Mouse (Mus musculus) lung, embryonic 14.5 days (tissue): ENCODE measurements around the gene Ssbp2. TPM values are rescaled to one million over a fixed set of nuclear protein-coding genes. Genes with fewer than 3 reads are reported as not detected.

ENCODE experiments used
- ATAC-seq: fragments of 200-750 bp; cut with Nextera tagmentation; 2 replicates; pipeline ENCODE4 v1.8.0; 2017; ENCODE audit warnings: mild to moderate bottlenecking, moderate TSS enrichment, moderate library complexity; ENCODE audit not compliant: insufficient read depth
- DNase-seq: peaks from one replicate; pipeline ENCODE4 v3.0.0-alpha.2; 2015
- H3K27ac ChIP-seq: fragments of 300-500 bp; sonication (generic); 2 replicates; pipeline ENCODE4 v1.5.1; 2014; ENCODE audit warnings: low read depth, mild to moderate bottlenecking, moderate library complexity
- H3K27me3 ChIP-seq: fragments of 300-500 bp; sonication (generic); 2 replicates; pipeline ENCODE4 v1.6.1; 2014; ENCODE audit warnings: low read length, control low read depth; ENCODE audit not compliant: insufficient read depth
- H3K36me3 ChIP-seq: fragments of 300-500 bp; sonication (generic); 2 replicates; pipeline ENCODE4 v1.6.1; 2014; ENCODE audit warnings: control low read depth; ENCODE audit not compliant: insufficient read depth
- H3K4me1 ChIP-seq: fragments of 300-500 bp; sonication (generic); 2 replicates; pipeline ENCODE4 v1.6.1; 2014; ENCODE audit warnings: antibody characterized with exemption, control low read depth; ENCODE audit not compliant: insufficient read depth
- H3K4me2 ChIP-seq: fragments of 300-500 bp; sonication (generic); 2 replicates; pipeline ENCODE4 v1.6.1; 2014; ENCODE audit warnings: mild to moderate bottlenecking
- H3K4me3 ChIP-seq: fragments of 300-500 bp; sonication (generic); 2 replicates; pipeline ENCODE4 v1.5.1; 2014; ENCODE audit warnings: low read depth, low read length
- H3K9ac ChIP-seq: fragments of 300-500 bp; sonication (generic); 2 replicates; pipeline ENCODE4 v1.6.1; 2014
- H3K9me3 ChIP-seq: fragments of 300-500 bp; sonication (generic); 2 replicates; pipeline ENCODE4 v1.6.1; 2016; ENCODE audit warnings: low read depth, low read length, control low read depth
- CTCF ChIP-seq: IDR thresholded peaks from 2 replicates; pipeline ENCODE4 v1.5.1; 2016; ENCODE audit warnings: antibody characterized with exemption, low read depth
- whole genome bisulfite sequencing: fragments of 180-500 bp; shearing (Covaris S2); extraction: QIAGEN DNeasy Blood & Tissue Kit; methylation state at CpG from one replicate; pipeline ENCODE4 v1.1.7; 2014; 5-methylcytosine and 5-hydroxymethylcytosine counted together
- polyA plus RNA-seq: library from polyadenylated mRNA; unstranded; fragments of >200 nt; fragmentation: Nextera tagmentation; extraction: Ambion mirVana; gene quantifications from 2 replicates; pipeline ENCODE4 v1.2.1, GENCODE M21; 2014

Ssbp2 gene
- polyA plus RNA-seq, 1 experiment from 2014 or later: 95.0 TPM

DNA sequence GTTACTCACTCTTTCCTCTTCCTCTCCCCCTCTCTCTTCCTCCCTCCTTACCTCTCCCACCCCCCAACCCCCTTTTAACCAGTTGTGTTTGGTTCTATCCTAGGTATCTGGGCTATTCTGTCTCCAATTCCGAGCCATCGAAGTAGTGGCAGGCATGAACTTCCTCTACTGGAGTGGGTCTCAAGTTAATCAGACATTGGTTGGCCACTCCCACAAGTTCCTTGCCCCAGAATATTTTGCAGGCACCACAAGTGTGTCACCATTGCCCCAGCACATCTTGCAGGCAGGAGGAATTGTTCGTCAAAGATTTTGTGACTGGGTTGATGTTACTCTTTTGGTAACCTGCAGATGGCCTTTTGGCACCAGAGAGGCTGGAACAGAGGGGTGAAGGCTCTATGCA, 160.5 kb downstream of the Ssbp2 start:
- no peak for DNase-seq
- Histone ChIP-seq H3K36me3 (no peaks in the 10 kb centered on the region), H3K9me3 (no peaks in the 10 kb centered on the region), H3K27ac (no peak overlapping the region), H3K27me3 (no peaks in the 10 kb centered on the region), H3K4me3 (no peak overlapping the region), H3K4me1 (no peaks in the 10 kb centered on the region), H3K9ac (no peak overlapping the region), H3K4me2 (no peak overlapping the region)
- TF ChIP-seq CTCF: no peak
- no peak for ATAC-seq
- 80% methylated on average over 3 of the region's 3 CpGs for WGBS

DNA sequence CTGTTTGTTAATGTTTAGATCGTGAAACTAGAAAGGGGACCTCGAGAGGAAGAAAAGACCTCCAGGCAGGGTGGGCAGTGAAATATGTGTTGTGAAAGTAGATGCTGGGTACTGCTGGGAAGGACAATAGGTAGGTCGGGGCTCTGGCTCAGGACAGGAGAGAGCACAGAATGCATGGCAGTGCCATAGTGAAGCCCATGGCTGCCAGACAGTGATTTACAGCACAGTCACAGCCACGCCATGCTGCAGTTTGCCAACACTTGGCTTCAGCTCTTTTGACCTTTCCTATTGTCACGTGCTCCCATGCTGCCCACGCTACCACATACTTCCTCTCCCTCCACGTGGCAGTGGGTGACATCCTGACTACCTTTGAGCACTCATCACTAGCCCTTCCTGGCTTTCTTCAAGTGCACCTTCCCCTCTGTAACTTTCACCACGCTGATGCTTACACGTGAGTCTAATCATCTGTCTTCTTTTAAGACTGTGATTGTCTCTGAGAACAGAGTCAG, 171.3 kb downstream of the Ssbp2 start:
- no peak overlapping the region for H3K9ac ChIP-seq
- no peak for DNase-seq
- no peak overlapping the region for H3K4me2 ChIP-seq
- no peaks in the 10 kb centered on the region for H3K9me3 ChIP-seq
- TF ChIP-seq CTCF: no peak
- no peaks in the 10 kb centered on the region for H3K4me1 ChIP-seq
- no peaks in the 10 kb centered on the region for H3K36me3 ChIP-seq
- ATAC-seq: no peak
- no peak overlapping the region for H3K27ac ChIP-seq
- 65% methylated on average over 9 of the region's 9 CpGs for WGBS
- H3K4me3 ChIP-seq: no peak overlapping the region
- H3K27me3 ChIP-seq: no peaks in the 10 kb centered on the region

DNA sequence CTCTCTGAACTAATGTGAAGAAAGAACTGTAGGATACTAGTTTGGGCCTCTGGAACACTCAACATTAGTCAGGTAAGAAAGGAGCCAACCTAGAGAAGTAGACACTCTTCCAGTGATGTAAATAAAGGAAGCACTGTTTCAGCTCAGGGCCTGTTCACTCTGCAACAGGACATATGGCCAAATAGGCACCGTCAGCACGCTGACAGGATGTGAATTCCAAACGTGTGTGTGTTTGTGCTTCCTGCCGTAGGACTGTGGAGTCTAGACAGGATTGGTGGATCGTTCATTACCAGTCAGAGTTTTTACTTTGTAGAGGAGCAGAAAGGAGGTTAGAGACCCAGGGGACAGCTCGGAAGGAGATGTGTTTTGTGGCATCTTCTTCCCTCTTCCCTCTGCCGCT, 174.0 kb downstream of the Ssbp2 start:
- H3K9me3 ChIP-seq: no peaks in the 10 kb centered on the region
- no peaks in the 10 kb centered on the region for H3K4me1 ChIP-seq
- no peak overlapping the region for H3K4me2 ChIP-seq
- no peaks in the 10 kb centered on the region for H3K36me3 ChIP-seq
- ATAC-seq: no peak
- no peak overlapping the region for H3K9ac ChIP-seq
- no peak for TF ChIP-seq CTCF
- peak; percentile 45 for DNase-seq
- no peak overlapping the region for H3K27ac ChIP-seq
- H3K27me3 ChIP-seq: no peaks in the 10 kb centered on the region
- 30% methylated on average over 7 of the region's 7 CpGs for WGBS
- no peak overlapping the region for H3K4me3 ChIP-seq

DNA sequence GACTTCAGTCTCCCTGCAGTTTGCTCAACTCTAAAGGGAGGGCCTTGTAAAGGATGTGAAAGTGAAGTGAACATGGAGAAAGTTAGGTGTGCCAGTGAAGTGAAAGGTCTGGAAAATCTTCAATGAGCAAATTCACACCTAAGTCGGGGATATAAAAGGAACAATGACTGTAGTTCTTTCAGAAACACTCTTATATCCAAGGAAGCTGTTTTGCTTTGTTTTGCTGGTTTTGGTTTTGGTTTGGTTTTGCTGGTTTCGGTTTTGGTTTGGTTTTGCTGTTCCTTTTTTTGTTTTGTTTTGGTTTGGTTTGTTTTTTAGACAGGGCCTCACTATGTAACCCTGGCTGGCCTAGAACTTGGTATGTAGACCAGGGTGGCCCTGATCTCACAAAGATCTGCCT, 175.9 kb downstream of the Ssbp2 start:
- H3K9me3 ChIP-seq: no peaks in the 10 kb centered on the region
- no peak overlapping the region for H3K9ac ChIP-seq
- TF ChIP-seq CTCF: no peak
- 77% methylated on average over 2 of the region's 2 CpGs for WGBS
- H3K4me3 ChIP-seq: no peak overlapping the region
- H3K36me3 ChIP-seq: no peaks in the 10 kb centered on the region
- H3K27me3 ChIP-seq: no peaks in the 10 kb centered on the region
- DNase-seq (no peak), ATAC-seq (no peak)
- no peak overlapping the region for H3K27ac ChIP-seq
- H3K4me2 ChIP-seq: no peak overlapping the region
- H3K4me1 ChIP-seq: no peaks in the 10 kb centered on the region

DNA sequence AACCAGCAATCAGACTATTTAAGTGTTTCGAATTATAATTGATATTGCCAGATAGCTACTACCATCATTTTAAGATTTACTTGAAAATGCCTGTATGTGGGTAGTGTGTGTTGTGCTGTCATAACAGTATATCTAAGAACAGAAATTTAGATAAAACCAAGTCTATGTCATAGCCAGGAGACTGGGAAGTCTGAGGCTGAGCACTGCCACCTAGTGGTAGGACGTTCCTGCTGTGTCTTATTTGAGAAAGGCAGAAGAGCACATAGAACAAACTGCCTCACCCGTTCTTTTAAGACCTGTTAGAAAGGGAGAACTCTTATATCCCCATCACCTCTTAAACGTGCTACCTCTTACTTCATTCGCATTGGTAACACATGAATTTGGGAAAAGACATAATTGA, 176.7 kb downstream of the Ssbp2 start:
- no peaks in the 10 kb centered on the region for H3K4me1 ChIP-seq
- H3K9ac ChIP-seq: no peak overlapping the region
- H3K27ac ChIP-seq: no peak overlapping the region
- WGBS: 14% methylated on average over 5 of the region's 5 CpGs
- H3K4me2 ChIP-seq: no peak overlapping the region
- DNase-seq: peak; percentile 96
- H3K4me3 ChIP-seq: no peak overlapping the region
- no peaks in the 10 kb centered on the region for H3K36me3 ChIP-seq
- H3K9me3 ChIP-seq: no peaks in the 10 kb centered on the region
- peak; percentile 83 for ATAC-seq
- no peaks in the 10 kb centered on the region for H3K27me3 ChIP-seq
- peak; percentile 92 for TF ChIP-seq CTCF

DNA sequence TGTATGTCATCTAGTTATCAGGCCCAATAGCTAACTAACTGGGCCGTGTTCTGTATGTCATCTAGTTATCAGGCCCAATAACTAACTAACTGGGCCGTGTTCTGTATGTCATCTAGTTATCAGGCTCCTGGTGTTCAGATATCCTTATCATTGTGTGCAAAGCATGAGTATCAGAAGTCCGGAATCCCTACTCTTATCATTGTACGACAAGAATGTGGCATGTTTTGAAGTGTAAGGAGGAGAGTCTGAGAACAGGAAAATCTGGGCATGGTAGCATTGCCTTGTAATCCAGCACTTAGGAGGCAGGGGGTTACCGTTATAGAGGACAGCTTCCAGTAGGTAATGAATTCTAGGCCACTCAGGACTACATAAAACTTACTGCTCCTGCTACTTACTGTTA, 178.8 kb downstream of the Ssbp2 start:
- Histone ChIP-seq H3K9me3 (no peaks in the 10 kb centered on the region), H3K9ac (no peak overlapping the region), H3K4me3 (no peak overlapping the region), H3K4me1 (no peaks in the 10 kb centered on the region), H3K27me3 (no peaks in the 10 kb centered on the region), H3K36me3 (no peaks in the 10 kb centered on the region), H3K4me2 (no peak overlapping the region), H3K27ac (no peak overlapping the region)
- WGBS: 57% methylated on average over 5 of the region's 5 CpGs
- ATAC-seq: no peak
- TF ChIP-seq CTCF: no peak
- no peak for DNase-seq

DNA sequence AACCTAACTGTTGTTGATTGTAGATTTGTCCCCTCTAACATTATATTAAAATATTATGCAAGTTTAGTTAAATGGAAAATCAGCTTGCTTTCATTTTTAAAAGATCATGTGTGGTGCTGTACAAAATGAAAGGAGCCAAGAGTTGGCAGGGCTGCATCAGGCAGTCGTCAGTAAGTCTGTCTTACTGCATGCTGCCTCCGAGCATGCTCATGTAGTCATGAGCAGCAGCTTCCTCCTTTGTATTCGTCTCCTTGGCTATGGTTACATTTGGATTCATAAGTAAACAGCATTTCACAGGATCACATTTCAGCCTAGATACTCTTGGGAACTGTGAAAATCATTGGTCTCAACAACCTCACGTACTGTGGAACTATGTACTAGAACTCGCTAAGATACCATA, 180.1 kb downstream of the Ssbp2 start:
- TF ChIP-seq CTCF: no peak
- 55% methylated on average over 5 of the region's 5 CpGs for WGBS
- DNase-seq: no peak
- H3K4me2 ChIP-seq: no peak overlapping the region
- ATAC-seq: no peak
- H3K9me3 ChIP-seq: no peaks in the 10 kb centered on the region
- no peak overlapping the region for H3K27ac ChIP-seq
- H3K9ac ChIP-seq: no peak overlapping the region
- no peaks in the 10 kb centered on the region for H3K4me1 ChIP-seq
- no peaks in the 10 kb centered on the region for H3K36me3 ChIP-seq
- no peaks in the 10 kb centered on the region for H3K27me3 ChIP-seq
- no peak overlapping the region for H3K4me3 ChIP-seq

DNA sequence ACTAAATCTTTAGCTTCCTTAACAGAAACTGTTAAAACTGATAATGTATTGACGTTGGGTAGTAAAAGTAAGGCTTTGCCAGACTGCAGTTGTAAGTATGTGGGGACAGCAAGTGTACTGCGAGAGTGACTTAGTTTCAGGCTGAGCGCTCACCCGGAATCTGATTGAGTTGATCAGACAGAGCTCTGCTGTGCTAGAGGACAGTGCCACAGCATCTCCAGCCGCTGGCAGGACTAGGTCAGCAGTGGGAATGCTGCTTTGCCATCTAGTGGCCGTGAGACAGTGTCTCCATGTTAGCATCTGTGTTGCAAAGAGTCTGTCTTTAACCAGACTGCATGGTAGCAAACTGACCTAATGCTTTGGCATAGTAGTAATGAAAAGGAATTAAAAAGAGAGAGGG, 188.2 kb downstream of the Ssbp2 start:
- H3K36me3 ChIP-seq: no peaks in the 10 kb centered on the region
- DNase-seq (peak; percentile 71), ATAC-seq (peak; percentile 70; the same call in 1 of the 2 replicates)
- H3K27me3 ChIP-seq: no peaks in the 10 kb centered on the region
- no peaks in the 10 kb centered on the region for H3K9me3 ChIP-seq
- TF ChIP-seq CTCF: peak; percentile 74
- no peak overlapping the region for H3K4me3 ChIP-seq
- 41% methylated on average over 6 of the region's 6 CpGs for WGBS
- H3K4me1 ChIP-seq: no peaks in the 10 kb centered on the region
- no peak overlapping the region for H3K9ac ChIP-seq
- no peak overlapping the region for H3K27ac ChIP-seq
- no peak overlapping the region for H3K4me2 ChIP-seq
